Mouse (Mus musculus) forebrain, embryonic 11.5 days (tissue): ENCODE measurements at regions not wholly inside any gene's neighbourhood (a gene's known extent, or its start where the extent isn't known, plus 50 kb on each side); places are given as distances from the start of the nearest gene placed in this dataset.

Experiments used
- ATAC-seq: fragments of 200-750 bp; cut with Nextera tagmentation; replicated peaks from 2 replicates; pipeline ENCODE4 v1.8.0; 2017; ENCODE audit warnings: moderate TSS enrichment; ENCODE audit not compliant: low FRiP score
- DNase-seq: peaks from one replicate; pipeline ENCODE4 v3.0.0-alpha.2; 2017; ENCODE audit warnings: low spot score
- H3K27ac ChIP-seq: fragments of 300-500 bp; sonication (generic); 2 replicates; pipeline ENCODE4 v1.5.1; 2014; ENCODE audit warnings: low read depth, low read length
- H3K27me3 ChIP-seq: fragments of 300-500 bp; sonication (generic); 2 replicates; pipeline ENCODE4 v1.6.1; 2014; ENCODE audit warnings: mild to moderate bottlenecking, low read length, mixed read lengths; ENCODE audit not compliant: control insufficient read depth, insufficient read depth
- H3K36me3 ChIP-seq: fragments of 300-500 bp; sonication (generic); 2 replicates; pipeline ENCODE4 v1.6.1; 2014; ENCODE audit warnings: mild to moderate bottlenecking, low read length, moderate library complexity, mixed read lengths; ENCODE audit not compliant: control insufficient read depth, insufficient read depth
- H3K4me1 ChIP-seq: fragments of 300-500 bp; sonication (generic); replicated peaks from 2 replicates; pipeline ENCODE4 v1.6.1; 2014; ENCODE audit warnings: low read length, mixed read lengths; ENCODE audit not compliant: control insufficient read depth, insufficient read depth
- H3K4me2 ChIP-seq: fragments of 300-500 bp; sonication (generic); 2 replicates; pipeline ENCODE4 v1.6.1; 2014; ENCODE audit warnings: low read depth, mild to moderate bottlenecking, low read length, moderate library complexity, mixed read lengths; ENCODE audit not compliant: severe bottlenecking
- H3K4me3 ChIP-seq: fragments of 300-500 bp; sonication (generic); 2 replicates; pipeline ENCODE4 v1.5.1; 2014; ENCODE audit warnings: low read depth, low read length
- H3K9ac ChIP-seq: fragments of 300-500 bp; sonication (generic); 2 replicates; pipeline ENCODE4 v1.6.1; 2014; ENCODE audit warnings: low read length
- H3K9me3 ChIP-seq: fragments of 300-500 bp; sonication (generic); 2 replicates; pipeline ENCODE4 v1.6.1; 2016; ENCODE audit warnings: low read length, mixed read lengths; ENCODE audit not compliant: control insufficient read depth
- WGBS: fragments of 180-500 bp; shearing (Covaris S2); extraction: QIAGEN DNeasy Blood & Tissue Kit; methylation state at CpG from one replicate; pipeline ENCODE4 v1.1.7; 2014; 5-methylcytosine and 5-hydroxymethylcytosine counted together

DNA sequence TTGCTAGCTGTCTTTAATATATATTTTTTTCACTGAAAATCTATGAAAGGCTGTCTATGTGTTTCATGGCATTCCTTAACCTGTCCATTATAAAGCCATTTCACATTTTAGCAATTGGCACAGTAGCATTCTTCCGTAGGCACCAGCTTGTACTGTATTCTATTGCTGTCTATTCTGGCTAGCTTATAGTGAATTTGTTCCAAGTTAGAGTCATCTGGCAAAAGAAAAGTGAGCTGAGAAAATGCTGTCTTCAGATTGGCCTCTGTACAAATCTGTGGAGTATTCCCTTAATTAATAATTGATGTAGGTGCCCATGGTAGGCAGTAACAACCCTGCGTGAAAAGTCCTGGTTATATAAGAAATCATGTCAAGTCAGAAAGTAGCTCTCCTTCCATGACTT lies 304.3 kb downstream of the Slc16a7 start:
- no peak for ATAC-seq

GRCm38 (mm10) chr10:125072401-125072800 lies 316.9 kb downstream of the Slc16a7 start:
- Histone ChIP-seq H3K9me3 (no peaks in the 10 kb centered on the region), H3K9ac (no peak overlapping the region), H3K4me3 (no peak overlapping the region), H3K36me3 (no peaks in the 10 kb centered on the region), H3K4me1 (no peaks in the 10 kb centered on the region), H3K27me3 (no peaks in the 10 kb centered on the region), H3K27ac (no peak overlapping the region), H3K4me2 (no peak overlapping the region)
- no peak for DNase-seq
- 84% methylated on average over 5 of the region's 5 CpGs for WGBS
- no peak for ATAC-seq

More for the DNA sequence above, 304.3 kb downstream of the Slc16a7 start:
- Histone ChIP-seq H3K4me2 (no peak overlapping the region), H3K27me3 (no peaks in the 10 kb centered on the region), H3K4me3 (no peak overlapping the region), H3K27ac (no peak overlapping the region), H3K4me1 (no peaks in the 10 kb centered on the region), H3K36me3 (no peaks in the 10 kb centered on the region), H3K9me3 (no peaks in the 10 kb centered on the region), H3K9ac (no peak overlapping the region)
- 90% methylated on average over 2 of the region's 2 CpGs for WGBS
- DNase-seq, result no peak

DNA sequence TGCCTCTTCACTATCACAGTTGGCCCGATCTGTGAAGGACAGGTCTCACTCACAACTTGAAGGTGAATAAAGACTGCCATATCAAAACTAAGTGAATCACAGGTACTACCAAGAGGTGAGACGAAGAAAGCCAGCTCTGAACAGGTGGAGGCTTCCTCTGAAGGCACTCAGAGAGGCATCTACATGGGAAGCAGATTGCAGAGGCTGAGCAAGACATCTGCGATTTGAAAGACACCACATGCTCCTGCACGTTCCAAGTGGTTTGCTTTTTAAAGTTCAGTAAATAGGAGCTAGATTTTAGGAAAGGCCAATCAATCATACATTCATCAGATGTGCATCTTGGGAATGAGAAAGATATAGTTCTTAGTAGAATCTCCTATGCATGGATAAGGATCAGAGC lies 319.0 kb downstream of the Slc16a7 start:
- DNase-seq, result no peak
- no peaks in the 10 kb centered on the region for H3K27me3 ChIP-seq
- no peaks in the 10 kb centered on the region for H3K36me3 ChIP-seq
- H3K4me1 ChIP-seq, result no peaks in the 10 kb centered on the region
- H3K4me2 ChIP-seq, result no peak overlapping the region
- no peak overlapping the region for H3K27ac ChIP-seq
- H3K9ac ChIP-seq, result no peak overlapping the region
- no peak overlapping the region for H3K4me3 ChIP-seq
- 83% methylated on average over 4 of the region's 4 CpGs for WGBS
- H3K9me3 ChIP-seq, result no peaks in the 10 kb centered on the region
- ATAC-seq, result no peak

- Histone ChIP-seq H3K4me3 (no peak overlapping the region), H3K4me2 (no peak overlapping the region), H3K36me3 (no peaks in the 10 kb centered on the region), H3K27ac (no peak overlapping the region), H3K9ac (no peak overlapping the region), H3K27me3 (no peaks in the 10 kb centered on the region), H3K4me1 (no peaks in the 10 kb centered on the region), H3K9me3 (no peaks in the 10 kb centered on the region)
- DNase-seq (no peak), ATAC-seq (no peak)
- WGBS, result 84% methylated on average over 3 of the region's 3 CpGs
These were observed 350.0 kb downstream of the Slc16a7 start for GRCm38 (mm10) chr10:125039290-125039689.

- Histone ChIP-seq H3K4me2 (no peak overlapping the region), H3K9me3 (no peaks in the 10 kb centered on the region), H3K4me3 (no peak overlapping the region), H3K9ac (no peak overlapping the region), H3K4me1 (no peaks in the 10 kb centered on the region), H3K36me3 (no peaks in the 10 kb centered on the region), H3K27me3 (no peaks in the 10 kb centered on the region), H3K27ac (no peak overlapping the region)
- no peak for ATAC-seq
- no peak for DNase-seq
- WGBS, result 84% methylated on average over 7 of the region's 7 CpGs
These were observed 353.6 kb downstream of the Slc16a7 start for GRCm38 (mm10) chr10:125035631-125036030.

GRCm38 (mm10) chr10:125028347-125028746 lies 360.9 kb downstream of the Slc16a7 start:
- no peaks in the 10 kb centered on the region for H3K36me3 ChIP-seq
- no peaks in the 10 kb centered on the region for H3K27me3 ChIP-seq
- H3K4me2 ChIP-seq, result no peak overlapping the region
- H3K9ac ChIP-seq, result no peak overlapping the region
- DNase-seq (no peak), ATAC-seq (no peak)
- no peak overlapping the region for H3K27ac ChIP-seq
- WGBS, result 88% methylated on average over 5 of the region's 5 CpGs
- H3K4me1 ChIP-seq, result no peaks in the 10 kb centered on the region
- H3K4me3 ChIP-seq, result no peak overlapping the region
- no peaks in the 10 kb centered on the region for H3K9me3 ChIP-seq

DNA sequence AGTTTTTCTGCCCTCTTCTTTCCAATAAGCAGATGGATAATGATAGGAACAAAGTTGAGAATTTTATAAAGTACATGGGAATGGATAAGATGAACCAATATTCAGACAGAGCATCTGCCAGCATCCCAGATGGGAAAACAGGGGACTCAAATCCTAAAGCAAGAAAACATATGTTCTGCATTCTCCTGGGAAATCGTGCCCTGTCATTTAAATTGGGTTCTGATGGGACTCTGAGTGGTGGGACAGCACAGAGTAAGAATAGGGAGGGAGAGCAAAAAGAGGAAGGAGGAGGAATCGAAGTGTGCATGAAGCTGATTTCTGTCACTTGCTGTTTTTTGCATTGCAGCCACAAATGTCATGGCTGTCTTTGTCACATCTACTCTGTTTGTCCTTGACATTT lies 362.4 kb downstream of the Slc16a7 start:
- Histone ChIP-seq H3K36me3 (no peaks in the 10 kb centered on the region), H3K9ac (no peak overlapping the region), H3K27ac (no peak overlapping the region), H3K4me2 (no peak overlapping the region), H3K27me3 (no peaks in the 10 kb centered on the region), H3K4me3 (no peak overlapping the region), H3K4me1 (no peaks in the 10 kb centered on the region), H3K9me3 (no peaks in the 10 kb centered on the region)
- DNase-seq (no peak), ATAC-seq (no peak)
- 83% methylated on average over 2 of the region's 2 CpGs for WGBS
